Mouse (Mus musculus): ENCODE results near the gene Usp35. TPM values are rescaled to one million over a fixed set of nuclear protein-coding genes. Genes with fewer than 3 reads are reported as not detected.

The Usp35 gene
- polyA plus RNA-seq (2012; rRNA removed) = 21.2 and 22.9 TPM in 2 replicates

DNA sequence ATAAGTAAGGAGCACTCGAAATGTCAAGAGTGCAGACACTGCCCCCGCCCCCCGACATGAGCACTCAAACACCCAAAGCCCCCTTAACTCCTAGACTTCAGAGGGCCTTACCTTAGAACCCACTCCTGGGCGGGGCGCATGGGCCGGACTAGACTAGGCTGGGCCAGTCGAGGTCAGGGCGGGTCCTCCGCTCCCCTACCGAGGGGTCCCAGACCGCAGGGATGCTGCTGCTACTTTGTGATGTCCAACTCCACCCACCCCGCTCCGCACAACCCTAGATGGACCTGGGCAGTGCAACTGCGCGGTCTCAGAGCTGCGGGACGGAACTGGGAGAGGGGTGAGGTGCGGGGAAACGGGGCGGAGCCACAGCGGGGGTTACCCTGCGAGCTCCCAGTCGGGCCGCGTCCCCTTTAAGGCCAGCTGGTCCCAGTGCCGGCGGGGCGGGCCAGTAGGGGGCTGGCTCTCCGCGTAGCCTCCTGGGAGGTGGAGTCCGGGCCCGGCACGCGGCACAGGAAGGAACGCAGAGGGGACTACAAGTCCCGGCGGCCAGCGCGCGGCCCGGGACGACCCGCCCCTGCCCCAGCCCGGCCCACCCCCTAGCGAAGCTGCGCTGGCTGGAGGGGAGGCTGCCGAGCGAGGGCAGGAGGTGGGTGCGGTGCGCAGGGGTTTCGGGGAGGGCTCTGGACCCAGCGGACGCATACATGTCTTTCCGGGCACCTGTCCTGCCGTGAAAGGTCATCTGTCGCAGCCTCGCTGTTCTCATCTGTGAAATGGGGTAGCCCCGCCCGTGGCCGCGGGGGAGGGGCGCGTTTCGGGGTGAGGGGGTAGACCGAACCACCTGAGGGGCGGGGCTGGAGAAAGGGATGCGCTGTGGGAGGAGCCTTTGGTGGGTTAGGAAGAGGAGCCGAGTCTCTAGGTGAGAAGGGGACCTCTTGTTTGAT is at the start of gene Usp35, which contains the start of gene Kctd21:
Gene Usp35, minus strand, starts transcription at position 295 of the 941 bp plus-strand sequence.
Gene Kctd21, plus strand, starts transcription at position 602 of the 941 bp plus-strand sequence.
- Histone ChIP-seq H3K4me1 (replicated peaks; ENCODE audit: control insufficient read depth, insufficient read depth, low read length) (peaks cover 21% of the 10 kb centered on the region), H3K27ac (ENCODE audit: control insufficient read depth, insufficient read depth, low read length) (peak within 1 kb of the TSS; percentile 13; the same call in 1 of the 2 replicates), H3K36me3 (ENCODE audit: control insufficient read depth, insufficient read depth, low read length) (no peaks in the 10 kb centered on the region), H3K27me3 (ENCODE audit: control insufficient read depth, insufficient read depth, low read length) (no peaks in the 10 kb centered on the region), H3K4me3 (ENCODE audit: control insufficient read depth, insufficient read depth, low read length) (peak within 1 kb of the TSS; percentile 89)
- 2% methylated on average over 66 of the region's 68 CpGs for WGBS
- peak; percentile 96 for DNase-seq
- TF ChIP-seq CTCF (IDR thresholded peaks at IDR 0.05; ENCODE audit: borderline replicate concordance, control insufficient read depth, extremely low read depth, insufficient read depth, low read length, poor library complexity) (peak; percentile 36; the same call in 1 of the 2 replicates), POLR2A (IDR thresholded peaks at IDR 0.05; ENCODE audit: control insufficient read depth, extremely low read depth, insufficient read depth, low read length, poor library complexity) (peak; percentile 20; the same call in 1 of the 2 replicates)

DNA sequence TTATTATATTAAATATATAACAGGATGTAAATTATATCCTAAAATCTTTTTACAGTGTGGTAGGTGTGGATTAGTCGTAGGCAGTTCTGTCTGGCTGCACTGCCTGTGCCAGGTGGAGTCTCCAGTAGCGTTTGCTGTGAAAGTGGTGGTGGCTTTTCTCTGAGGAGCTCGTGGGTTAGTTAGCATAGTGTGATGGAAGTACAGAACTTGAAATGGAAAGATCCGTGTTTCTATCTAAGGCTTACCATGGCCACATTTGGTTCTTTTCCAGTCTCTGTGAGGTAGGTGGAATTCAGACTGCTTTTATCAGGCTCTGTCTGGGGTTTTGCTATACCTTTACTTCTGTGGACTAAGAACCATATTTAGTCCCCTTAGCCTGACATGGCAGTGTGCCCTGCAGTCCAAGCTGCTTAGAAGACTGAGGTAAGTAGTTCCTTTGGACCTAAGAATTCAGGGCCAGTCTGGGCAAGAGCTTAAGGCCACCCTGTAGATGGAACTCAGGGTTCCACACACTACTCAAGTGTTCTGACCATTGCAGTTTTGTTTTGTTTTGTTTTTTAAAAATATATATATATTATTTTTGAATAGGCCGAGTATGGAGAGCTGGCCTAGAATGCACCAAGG is 48.8 kb upstream of the Usp35 start:
- peaks cover 25% of the 10 kb centered on the region for H3K36me3 ChIP-seq (ENCODE audit: control insufficient read depth, insufficient read depth, low read length)
- WGBS = 98% methylated on average over 5 of the region's 5 CpGs
- TF ChIP-seq CTCF (IDR thresholded peaks at IDR 0.05; ENCODE audit: borderline replicate concordance, control insufficient read depth, extremely low read depth, insufficient read depth, low read length, poor library complexity) (no peak), POLR2A (IDR thresholded peaks at IDR 0.05; ENCODE audit: control insufficient read depth, extremely low read depth, insufficient read depth, low read length, poor library complexity) (no peak)

GRCm38 (mm10) chr7:97379304-97379703 is 47.5 kb upstream of the Usp35 start:
- Histone ChIP-seq H3K4me1 (replicated peaks; ENCODE audit: control insufficient read depth, insufficient read depth, low read length) (no peaks in the 10 kb centered on the region), H3K4me3 (ENCODE audit: control insufficient read depth, insufficient read depth, low read length) (no peak overlapping the region), H3K36me3 (ENCODE audit: control insufficient read depth, insufficient read depth, low read length) (peaks cover 25% of the 10 kb centered on the region), H3K27ac (ENCODE audit: control insufficient read depth, insufficient read depth, low read length) (no peak overlapping the region), H3K27me3 (ENCODE audit: control insufficient read depth, insufficient read depth, low read length) (no peaks in the 10 kb centered on the region)
- no peak for DNase-seq
- TF ChIP-seq POLR2A (IDR thresholded peaks at IDR 0.05; ENCODE audit: control insufficient read depth, extremely low read depth, insufficient read depth, low read length, poor library complexity) = no peak
- TF ChIP-seq CTCF (IDR thresholded peaks at IDR 0.05; ENCODE audit: borderline replicate concordance, control insufficient read depth, extremely low read depth, insufficient read depth, low read length, poor library complexity) = no peak
- WGBS = 93% methylated on average over 5 of the region's 5 CpGs

More for the DNA sequence above, 48.8 kb upstream of the Usp35 start:
- no peak for DNase-seq
- Histone ChIP-seq H3K27ac (ENCODE audit: control insufficient read depth, insufficient read depth, low read length) (no peak overlapping the region), H3K27me3 (ENCODE audit: control insufficient read depth, insufficient read depth, low read length) (no peaks in the 10 kb centered on the region), H3K4me3 (ENCODE audit: control insufficient read depth, insufficient read depth, low read length) (no peak overlapping the region), H3K4me1 (replicated peaks; ENCODE audit: control insufficient read depth, insufficient read depth, low read length) (no peaks in the 10 kb centered on the region)

- 76% methylated on average over 2 of the region's 2 CpGs for WGBS
- Histone ChIP-seq H3K36me3 (ENCODE audit: control insufficient read depth, insufficient read depth, low read length) (peaks cover 10% of the 10 kb centered on the region), H3K27ac (ENCODE audit: control insufficient read depth, insufficient read depth, low read length) (no peak overlapping the region), H3K4me3 (ENCODE audit: control insufficient read depth, insufficient read depth, low read length) (no peak overlapping the region), H3K4me1 (replicated peaks; ENCODE audit: control insufficient read depth, insufficient read depth, low read length) (peaks cover 4% of the 10 kb centered on the region), H3K27me3 (ENCODE audit: control insufficient read depth, insufficient read depth, low read length) (no peaks in the 10 kb centered on the region)
- no peak for DNase-seq
- TF ChIP-seq CTCF (IDR thresholded peaks at IDR 0.05; ENCODE audit: borderline replicate concordance, control insufficient read depth, extremely low read depth, insufficient read depth, low read length, poor library complexity) = no peak
- TF ChIP-seq POLR2A (IDR thresholded peaks at IDR 0.05; ENCODE audit: control insufficient read depth, extremely low read depth, insufficient read depth, low read length, poor library complexity) = no peak
Observed at GRCm38 (mm10) chr7:97375906-97376305, 44.1 kb upstream of the Usp35 start.

DNA sequence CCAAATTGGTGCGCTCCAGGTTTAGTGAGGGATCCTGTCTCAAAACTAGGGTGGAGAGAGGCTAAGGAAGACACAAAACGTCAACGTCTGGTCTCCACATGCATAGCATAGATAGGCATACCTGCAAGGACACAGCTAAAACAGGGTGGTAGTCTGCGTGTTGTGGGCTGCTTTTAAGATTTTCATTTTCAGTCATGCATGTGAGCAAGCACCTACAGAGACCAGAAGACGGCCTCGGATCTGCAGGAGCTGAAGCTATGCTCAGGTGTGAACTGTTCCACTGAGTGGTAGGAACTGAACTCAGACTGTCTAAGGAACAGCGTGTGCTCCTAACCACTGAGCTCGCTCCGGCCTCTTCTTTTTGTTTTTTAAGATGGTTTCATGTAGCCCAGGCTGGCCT is 43.3 kb upstream of the Usp35 start:
- Histone ChIP-seq H3K36me3 (ENCODE audit: control insufficient read depth, insufficient read depth, low read length) (peaks cover 6% of the 10 kb centered on the region; the same call in 1 of the 2 replicates), H3K4me1 (replicated peaks; ENCODE audit: control insufficient read depth, insufficient read depth, low read length) (peaks cover 6% of the 10 kb centered on the region), H3K27ac (ENCODE audit: control insufficient read depth, insufficient read depth, low read length) (no peak overlapping the region), H3K4me3 (ENCODE audit: control insufficient read depth, insufficient read depth, low read length) (no peak overlapping the region), H3K27me3 (ENCODE audit: control insufficient read depth, insufficient read depth, low read length) (no peaks in the 10 kb centered on the region)
- no peak for DNase-seq
- WGBS = 98% methylated on average over 9 of the region's 9 CpGs
- TF ChIP-seq POLR2A (IDR thresholded peaks at IDR 0.05; ENCODE audit: control insufficient read depth, extremely low read depth, insufficient read depth, low read length, poor library complexity) = no peak
- no peak for TF ChIP-seq CTCF (IDR thresholded peaks at IDR 0.05; ENCODE audit: borderline replicate concordance, control insufficient read depth, extremely low read depth, insufficient read depth, low read length, poor library complexity)

DNA sequence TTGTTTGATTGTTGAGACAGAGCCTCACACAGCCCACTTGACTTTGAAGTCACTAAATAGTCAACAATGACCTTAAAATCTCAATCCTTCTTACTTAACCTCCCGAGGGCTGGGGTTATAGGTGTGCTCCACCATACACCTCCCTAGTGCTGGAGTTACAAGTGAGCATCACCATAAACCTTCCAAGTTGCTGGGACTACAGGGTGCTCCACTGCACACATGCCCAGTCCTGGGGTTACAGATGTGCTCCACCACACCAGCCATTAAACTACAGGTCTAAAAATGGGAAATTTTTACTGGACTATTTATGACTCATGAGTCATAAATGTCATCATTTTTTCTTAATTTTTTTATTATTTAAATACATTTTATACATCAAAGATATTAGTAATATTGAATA is 34.1 kb upstream of the Usp35 start:
- H3K27me3 ChIP-seq (ENCODE audit: control insufficient read depth, insufficient read depth, low read length) = no peaks in the 10 kb centered on the region
- no peak overlapping the region for H3K4me3 ChIP-seq (ENCODE audit: control insufficient read depth, insufficient read depth, low read length)
- no peak for TF ChIP-seq CTCF (IDR thresholded peaks at IDR 0.05; ENCODE audit: borderline replicate concordance, control insufficient read depth, extremely low read depth, insufficient read depth, low read length, poor library complexity)
- no peak for TF ChIP-seq POLR2A (IDR thresholded peaks at IDR 0.05; ENCODE audit: control insufficient read depth, extremely low read depth, insufficient read depth, low read length, poor library complexity)
- no peak for DNase-seq
- H3K27ac ChIP-seq (ENCODE audit: control insufficient read depth, insufficient read depth, low read length) = no peak overlapping the region
- WGBS = 88% methylated on average over 1 of the region's 1 CpGs
- no peaks in the 10 kb centered on the region for H3K36me3 ChIP-seq (ENCODE audit: control insufficient read depth, insufficient read depth, low read length)
- peaks cover 2% of the 10 kb centered on the region for H3K4me1 ChIP-seq (replicated peaks; ENCODE audit: control insufficient read depth, insufficient read depth, low read length)

Data from thymus, adult 2 months (tissue).